Mouse (Mus musculus) hindbrain, embryonic 16.5 days (tissue): ENCODE data around the gene Elmsan1. TPM values are rescaled to one million over a fixed set of nuclear protein-coding genes. Genes with fewer than 3 reads are reported as not detected.
"Not testable (repeated sequence)": the region's sequence is repeated elsewhere in the genome, so short reads cannot be mapped to it uniquely, and the experiment has no call there.

Source experiments
- ATAC-seq: fragments of 200-750 bp; cut with Nextera tagmentation; 2 replicates; pipeline ENCODE4 v1.8.0; 2017; ENCODE audit warnings: moderate TSS enrichment, moderate library complexity
- H3K27ac ChIP-seq: fragments of 300-500 bp; sonication (generic); 2 replicates; pipeline ENCODE4 v1.5.1; 2014; ENCODE audit warnings: low read depth, mild to moderate bottlenecking, control low read depth, low read length, moderate library complexity
- H3K27me3 ChIP-seq: fragments of 300-500 bp; sonication (generic); replicated peaks from 2 replicates; pipeline ENCODE4 v1.6.1; 2014; ENCODE audit warnings: low read length; ENCODE audit not compliant: control insufficient read depth, insufficient read depth
- H3K36me3 ChIP-seq: fragments of 300-500 bp; sonication (generic); 2 replicates; pipeline ENCODE4 v1.6.1; 2014; ENCODE audit warnings: mild to moderate bottlenecking, low read length, moderate library complexity, mixed read lengths; ENCODE audit not compliant: control insufficient read depth, insufficient read depth
- H3K4me1 ChIP-seq: fragments of 300-500 bp; sonication (generic); 2 replicates; pipeline ENCODE4 v1.6.1; 2014; ENCODE audit warnings: low read depth, low read length; ENCODE audit not compliant: control insufficient read depth, insufficient read depth
- H3K4me2 ChIP-seq: fragments of 300-500 bp; sonication (generic); 2 replicates; pipeline ENCODE4 v1.6.1; 2014; ENCODE audit warnings: mild to moderate bottlenecking, low read length, control low read depth, moderate library complexity
- H3K4me3 ChIP-seq: fragments of 300-500 bp; sonication (generic); 2 replicates; pipeline ENCODE4 v1.5.1; 2014; ENCODE audit warnings: mild to moderate bottlenecking, low read length, control low read depth, moderate library complexity
- H3K9ac ChIP-seq: fragments of 300-500 bp; sonication (generic); 2 replicates; pipeline ENCODE4 v1.6.1; 2014; ENCODE audit warnings: low read depth, mild to moderate bottlenecking, control low read depth, low read length, moderate library complexity
- H3K9me3 ChIP-seq: fragments of 300-500 bp; sonication (generic); 2 replicates; pipeline ENCODE4 v1.6.1; 2014; ENCODE audit warnings: mild to moderate bottlenecking, low read length, moderate library complexity; ENCODE audit not compliant: control insufficient read depth
- WGBS: fragments of 180-500 bp; shearing (Covaris S2); extraction: QIAGEN DNeasy Blood & Tissue Kit; methylation state at CpG from one replicate; pipeline ENCODE4 v1.1.7; 2014; 5-methylcytosine and 5-hydroxymethylcytosine counted together
- polyA plus RNA-seq: library from polyadenylated mRNA; unstranded; fragments of >200 nt; fragmentation: Nextera tagmentation; extraction: Ambion mirVana; gene quantifications from 2 replicates; pipeline ENCODE4 v1.2.1, GENCODE M21; 2015

The Elmsan1 gene
- 3.1 and 4.3 TPM in 2 replicates for polyA plus RNA-seq

GRCm38 (mm10) chr12:84218289-84219120 lies at the start of gene Elmsan1:
Gene Elmsan1, minus strand, starts transcription at chr12:84218881.
- peak within 1 kb of the TSS; percentile 70 for H3K4me3 ChIP-seq
- no peaks in the 10 kb centered on the region for H3K27me3 ChIP-seq
- H3K36me3 ChIP-seq, result no peaks in the 10 kb centered on the region
- H3K27ac ChIP-seq, result peak within 1 kb of the TSS; percentile 69
- H3K9me3 ChIP-seq, result no peaks in the 10 kb centered on the region
- peak; percentile 83 for ATAC-seq
- H3K9ac ChIP-seq, result peak within 1 kb of the TSS; percentile 74
- peaks cover 20% of the 10 kb centered on the region for H3K4me1 ChIP-seq
- under 1% methylated on average over 73 of the region's 82 CpGs for WGBS
- peak within 1 kb of the TSS; percentile 96 for H3K4me2 ChIP-seq

GRCm38 (mm10) chr12:84267264-84267663 lies 48.6 kb upstream of the Elmsan1 start:
- 61% methylated on average over 2 of the region's 2 CpGs for WGBS
- Histone ChIP-seq H3K4me3 (no peak overlapping the region), H3K4me1 (no peaks in the 10 kb centered on the region), H3K9me3 (no peaks in the 10 kb centered on the region), H3K36me3 (no peaks in the 10 kb centered on the region), H3K27me3 (no peaks in the 10 kb centered on the region), H3K27ac (no peak overlapping the region), H3K9ac (no peak overlapping the region), H3K4me2 (no peak overlapping the region)
- no peak for ATAC-seq

- no peak overlapping the region for H3K9ac ChIP-seq
- no peak for ATAC-seq
- H3K4me2 ChIP-seq, result no peak overlapping the region
- no peaks in the 10 kb centered on the region for H3K36me3 ChIP-seq
- H3K4me1 ChIP-seq, result no peaks in the 10 kb centered on the region
- no peak overlapping the region for H3K4me3 ChIP-seq
- no peaks in the 10 kb centered on the region for H3K9me3 ChIP-seq
- H3K27ac ChIP-seq, result no peak overlapping the region
- WGBS, result 26% methylated on average over 7 of the region's 7 CpGs
- H3K27me3 ChIP-seq, result no peaks in the 10 kb centered on the region
Observed at GRCm38 (mm10) chr12:84260363-84260762, 41.7 kb upstream of the Elmsan1 start.

- ATAC-seq, result no peak
- no peaks in the 10 kb centered on the region for H3K27me3 ChIP-seq
- H3K9me3 ChIP-seq, result no peaks in the 10 kb centered on the region
- H3K36me3 ChIP-seq, result no peaks in the 10 kb centered on the region
- no peak overlapping the region for H3K27ac ChIP-seq
- H3K4me3 ChIP-seq, result no peak overlapping the region
- H3K9ac ChIP-seq, result no peak overlapping the region
- H3K4me2 ChIP-seq, result no peak overlapping the region
- WGBS, result 80% methylated on average over 5 of the region's 5 CpGs
- H3K4me1 ChIP-seq, result no peaks in the 10 kb centered on the region
Observed at GRCm38 (mm10) chr12:84254886-84255285, 36.2 kb upstream of the Elmsan1 start.

- Histone ChIP-seq H3K4me1 (no peaks in the 10 kb centered on the region), H3K4me2 (no peak overlapping the region), H3K36me3 (no peaks in the 10 kb centered on the region), H3K27ac (no peak overlapping the region), H3K27me3 (no peaks in the 10 kb centered on the region), H3K9me3 (no peaks in the 10 kb centered on the region), H3K9ac (no peak overlapping the region), H3K4me3 (no peak overlapping the region)
- ATAC-seq, result no peak
- WGBS, result 83% methylated on average over 5 of the region's 5 CpGs
Observed at GRCm38 (mm10) chr12:84252811-84253210, 34.1 kb upstream of the Elmsan1 start.

- 11% methylated on average over 3 of the region's 3 CpGs for WGBS
- H3K27ac ChIP-seq, result no peak overlapping the region
- no peaks in the 10 kb centered on the region for H3K9me3 ChIP-seq
- H3K4me2 ChIP-seq, result no peak overlapping the region
- no peak overlapping the region for H3K4me3 ChIP-seq
- ATAC-seq, result no peak
- no peaks in the 10 kb centered on the region for H3K36me3 ChIP-seq
- H3K27me3 ChIP-seq, result no peaks in the 10 kb centered on the region
- H3K4me1 ChIP-seq, result no peaks in the 10 kb centered on the region
- no peak overlapping the region for H3K9ac ChIP-seq
Observed at GRCm38 (mm10) chr12:84249217-84249616, 30.5 kb upstream of the Elmsan1 start.

GRCm38 (mm10) chr12:84245683-84246082 lies 27.0 kb upstream of the Elmsan1 start:
- Histone ChIP-seq H3K9ac (no peak overlapping the region), H3K27ac (no peak overlapping the region), H3K36me3 (no peaks in the 10 kb centered on the region), H3K4me1 (no peaks in the 10 kb centered on the region), H3K4me2 (no peak overlapping the region), H3K27me3 (no peaks in the 10 kb centered on the region), H3K4me3 (no peak overlapping the region), H3K9me3 (no peaks in the 10 kb centered on the region)
- ATAC-seq, result no peak
- WGBS, result 70% methylated on average over 5 of the region's 5 CpGs

GRCm38 (mm10) chr12:84243076-84243770 lies 24.5 kb upstream of the Elmsan1 start:
- Histone ChIP-seq H3K36me3 (no peaks in the 10 kb centered on the region), H3K9ac (no peak overlapping the region), H3K9me3 (no peaks in the 10 kb centered on the region), H3K4me1 (no peaks in the 10 kb centered on the region), H3K27me3 (no peaks in the 10 kb centered on the region), H3K27ac (no peak overlapping the region), H3K4me2 (no peak overlapping the region), H3K4me3 (no peak overlapping the region)
- no peak for ATAC-seq
- 87% methylated on average over 7 of the region's 7 CpGs for WGBS

- not testable (repeated sequence) for H3K4me2 ChIP-seq, H3K4me3 ChIP-seq, H3K9ac ChIP-seq, H3K27ac ChIP-seq, H3K9me3 ChIP-seq, H3K4me1 ChIP-seq, ATAC-seq, H3K27me3 ChIP-seq, H3K36me3 ChIP-seq
- 92% methylated on average over 5 of the region's 5 CpGs for WGBS
Observed at GRCm38 (mm10) chr12:84237036-84237435, 18.4 kb upstream of the Elmsan1 start.
